Mouse (Mus musculus): ENCODE data around the gene Tm9sf2. TPM values are rescaled to one million over a fixed set of nuclear protein-coding genes. Genes with fewer than 3 reads are reported as not detected.

Tm9sf2 gene
- total RNA-seq, 2 experiments from 2014 or later, result 63.2 to 64.1 TPM

- intact Hi-C loops (cut with DNase I; ENCODE audit: low total_unique reads), result no loop called here
- no peak for DNase-seq
Measured at GRCm38 (mm10) chr14:122150616-122151015, 43.8 kb downstream of the Tm9sf2 start.

GRCm38 (mm10) chr14:122157738-122158137 is 50.9 kb downstream of the Tm9sf2 start:
- intact Hi-C loops (cut with DNase I; ENCODE audit: low total_unique reads), result no loop called here
- DNase-seq, result no peak

GRCm38 (mm10) chr14:122160916-122161315 is 54.1 kb downstream of the Tm9sf2 start:
- intact Hi-C loops (cut with DNase I; ENCODE audit: low total_unique reads), result no loop called here
- DNase-seq, result no peak

GRCm38 (mm10) chr14:122168912-122169311 is 62.1 kb downstream of the Tm9sf2 start:
- no peak for DNase-seq
- intact Hi-C loops (cut with DNase I; ENCODE audit: low total_unique reads), result no loop called here

GRCm38 (mm10) chr14:122170202-122170781 is 63.5 kb downstream of the Tm9sf2 start:
- intact Hi-C loops (cut with DNase I; ENCODE audit: low total_unique reads), result no loop called here

GRCm38 (mm10) chr14:122171031-122171430 is 64.2 kb downstream of the Tm9sf2 start:
- DNase-seq, result no peak
- intact Hi-C loops (cut with DNase I; ENCODE audit: low total_unique reads), result no loop called here

More at GRCm38 (mm10) chr14:122170202-122170781, 63.5 kb downstream of the Tm9sf2 start:
- DNase-seq, result no peak

GRCm38 (mm10) chr14:122176263-122176798 is 69.5 kb downstream of the Tm9sf2 start:
- intact Hi-C loops (cut with DNase I; ENCODE audit: low total_unique reads), result no loop called here
- no peak for DNase-seq

- DNase-seq, result no peak
- intact Hi-C loops (cut with DNase I; ENCODE audit: low total_unique reads), result no loop called here
Measured at GRCm38 (mm10) chr14:122179262-122179661, 72.4 kb downstream of the Tm9sf2 start.

GRCm38 (mm10) chr14:122181078-122181814 is 74.4 kb downstream of the Tm9sf2 start, which contains the start of gene Clybl:
Gene Clybl (plus strand): TSS chr14:122181704.
- DNase-seq, result peak; percentile 97
- intact Hi-C loops (cut with DNase I; ENCODE audit: low total_unique reads), result no loop called here

- intact Hi-C loops (cut with DNase I; ENCODE audit: low total_unique reads), result no loop called here
- DNase-seq, result no peak
Measured at GRCm38 (mm10) chr14:122181815-122182157, 74.9 kb downstream of the Tm9sf2 start.

GRCm38 (mm10) chr14:122182220-122182619 is 75.4 kb downstream of the Tm9sf2 start:
- intact Hi-C loops (cut with DNase I; ENCODE audit: low total_unique reads), result no loop called here
- DNase-seq, result no peak

- intact Hi-C loops (cut with DNase I; ENCODE audit: low total_unique reads), result no loop called here
- no peak for DNase-seq
Measured at GRCm38 (mm10) chr14:122183974-122184373, 77.1 kb downstream of the Tm9sf2 start.

- intact Hi-C loops (cut with DNase I; ENCODE audit: low total_unique reads), result no loop called here
Measured at GRCm38 (mm10) chr14:122188250-122188649, 81.4 kb downstream of the Tm9sf2 start.

GRCm38 (mm10) chr14:122189901-122190300 is 83.1 kb downstream of the Tm9sf2 start:
- intact Hi-C loops (cut with DNase I; ENCODE audit: low total_unique reads), result no loop called here

More at GRCm38 (mm10) chr14:122188250-122188649, 81.4 kb downstream of the Tm9sf2 start:
- DNase-seq, result no peak

GRCm38 (mm10) chr14:122190527-122190926 is 83.7 kb downstream of the Tm9sf2 start:
- intact Hi-C loops (cut with DNase I; ENCODE audit: low total_unique reads), result no loop called here
- DNase-seq, result no peak

More at GRCm38 (mm10) chr14:122189901-122190300, 83.1 kb downstream of the Tm9sf2 start:
- DNase-seq, result no peak

- intact Hi-C loops (cut with DNase I; ENCODE audit: low total_unique reads), result no loop called here
- peak; percentile 52 for DNase-seq
Measured at GRCm38 (mm10) chr14:122190941-122191510, 84.2 kb downstream of the Tm9sf2 start.

- intact Hi-C loops (cut with DNase I; ENCODE audit: low total_unique reads), result no loop called here
- no peak for DNase-seq
Measured at GRCm38 (mm10) chr14:122194630-122195029, 87.8 kb downstream of the Tm9sf2 start.

GRCm38 (mm10) chr14:122196851-122197250 is 90.0 kb downstream of the Tm9sf2 start:
- DNase-seq, result no peak
- intact Hi-C loops (cut with DNase I; ENCODE audit: low total_unique reads), result no loop called here

GRCm38 (mm10) chr14:122200247-122200885 is 93.5 kb downstream of the Tm9sf2 start:
- intact Hi-C loops (cut with DNase I; ENCODE audit: low total_unique reads), result no loop called here
- no peak for DNase-seq

GRCm38 (mm10) chr14:122209177-122209576 is 102.3 kb downstream of the Tm9sf2 start:
- intact Hi-C loops (cut with DNase I; ENCODE audit: low total_unique reads), result no loop called here
- DNase-seq, result no peak
